Mouse (Mus musculus) limb, embryonic 13.5 days (tissue): ENCODE measurements around the gene Bud31. TPM values are rescaled to one million over a fixed set of nuclear protein-coding genes. Genes with fewer than 3 reads are reported as not detected.

Experiments used
- ATAC-seq: fragments of 200-750 bp; cut with Nextera tagmentation; 2 replicates; pipeline ENCODE4 v1.8.0; 2017; ENCODE audit warnings: low read depth, moderate number of reproducible peaks, moderate TSS enrichment; ENCODE audit not compliant: low FRiP score
- H3K27ac ChIP-seq: fragments of 300-500 bp; sonication (generic); 2 replicates; pipeline ENCODE4 v1.5.1; 2015; ENCODE audit warnings: inconsistent platforms, mild to moderate bottlenecking, moderate library complexity
- H3K27me3 ChIP-seq: fragments of 300-500 bp; sonication (generic); 2 replicates; pipeline ENCODE4 v1.6.1; 2015; ENCODE audit warnings: mild to moderate bottlenecking, inconsistent platforms
- H3K36me3 ChIP-seq: fragments of 300-500 bp; sonication (generic); 2 replicates; pipeline ENCODE4 v1.6.1; 2015; ENCODE audit warnings: inconsistent platforms, mild to moderate bottlenecking, moderate library complexity
- H3K4me1 ChIP-seq: fragments of 300-500 bp; sonication (generic); 2 replicates; pipeline ENCODE4 v1.6.1; 2015; ENCODE audit warnings: inconsistent platforms
- H3K4me2 ChIP-seq: fragments of 300-500 bp; sonication (generic); replicated peaks from 2 replicates; pipeline ENCODE4 v1.6.1; 2015; ENCODE audit warnings: inconsistent platforms, mild to moderate bottlenecking, moderate library complexity
- H3K4me3 ChIP-seq: fragments of 300-500 bp; sonication (generic); 2 replicates; pipeline ENCODE4 v1.5.1; 2015; ENCODE audit warnings: moderate library complexity, mild to moderate bottlenecking, inconsistent platforms
- H3K9ac ChIP-seq: fragments of 300-500 bp; sonication (generic); 2 replicates; pipeline ENCODE4 v1.6.1; 2015; ENCODE audit warnings: mild to moderate bottlenecking, inconsistent platforms
- H3K9me3 ChIP-seq: fragments of 300-500 bp; sonication (generic); 2 replicates; pipeline ENCODE4 v1.6.1; 2016; ENCODE audit warnings: inconsistent platforms
- WGBS: fragments of 180-500 bp; shearing (Covaris S2); methylation state at CpG from one replicate; pipeline ENCODE4 v1.1.7; 2015; 5-methylcytosine and 5-hydroxymethylcytosine counted together
- polyA plus RNA-seq: library from polyadenylated mRNA; unstranded; fragments of >200 nt; fragmentation: Nextera tagmentation; extraction: Ambion mirVana; gene quantifications from 2 replicates; pipeline ENCODE4 v1.2.1, GENCODE M21; 2015

Gene Bud31
- polyA plus RNA-seq, 1 experiment from 2014 or later: 225 TPM

- peak; percentile 61 for ATAC-seq
- Histone ChIP-seq H3K9ac (peak overlapping the region; percentile 95), H3K4me3 (peak overlapping the region; percentile 92), H3K4me1 (peaks cover 22% of the 10 kb centered on the region), H3K4me2 (peak overlapping the region; percentile 94), H3K9me3 (no peaks in the 10 kb centered on the region), H3K27ac (peak overlapping the region; percentile 49; the same call in 1 of the 2 replicates), H3K27me3 (no peaks in the 10 kb centered on the region), H3K36me3 (peaks cover 56% of the 10 kb centered on the region)
- WGBS: under 1% methylated on average over 25 of the region's 28 CpGs
Measured at GRCm38 (mm10) chr5:145167306-145167661, 27.1 kb downstream of the Bud31 start.

DNA sequence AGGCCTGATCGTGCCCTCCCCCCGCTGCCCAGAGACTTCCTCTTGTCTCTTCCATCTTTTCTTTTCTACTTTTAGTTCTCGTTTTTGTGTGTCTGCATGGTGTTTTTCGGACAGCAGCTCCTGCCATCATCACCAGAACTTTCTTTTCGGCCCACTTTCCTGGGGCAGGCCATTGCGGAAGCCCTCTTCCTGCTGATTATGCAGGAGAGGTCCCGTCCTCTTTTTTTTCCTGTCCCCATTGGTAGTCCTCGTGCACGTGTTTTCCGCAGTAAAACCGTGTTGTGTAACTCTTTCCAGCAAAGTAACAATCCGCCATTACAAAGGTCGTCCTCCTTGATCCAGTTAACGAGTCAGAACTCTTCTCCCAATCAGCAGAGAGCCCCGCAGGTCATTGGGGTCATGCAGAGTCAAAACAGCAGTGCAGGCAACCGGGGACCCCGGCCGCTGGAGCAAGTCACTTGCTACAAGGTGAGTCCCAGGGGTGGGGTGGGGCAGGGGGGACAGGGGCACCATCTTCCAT lies 38.4 kb downstream of the Bud31 start:
- no peak overlapping the region for H3K9ac ChIP-seq
- H3K36me3 ChIP-seq: peaks cover 100% of the 10 kb centered on the region
- 80% methylated on average over 18 of the region's 18 CpGs for WGBS
- H3K4me1 ChIP-seq: no peaks in the 10 kb centered on the region
- H3K9me3 ChIP-seq: no peaks in the 10 kb centered on the region
- no peaks in the 10 kb centered on the region for H3K27me3 ChIP-seq
- no peak overlapping the region for H3K4me3 ChIP-seq
- no peak overlapping the region for H3K27ac ChIP-seq
- H3K4me2 ChIP-seq: no peak overlapping the region
- no peak for ATAC-seq

GRCm38 (mm10) chr5:145185244-145185643 lies 45.1 kb downstream of the Bud31 start:
- Histone ChIP-seq H3K27ac (no peak overlapping the region), H3K9me3 (no peaks in the 10 kb centered on the region), H3K27me3 (no peaks in the 10 kb centered on the region), H3K4me3 (no peak overlapping the region), H3K4me1 (peaks cover 10% of the 10 kb centered on the region), H3K4me2 (no peak overlapping the region), H3K36me3 (peaks cover 89% of the 10 kb centered on the region), H3K9ac (no peak overlapping the region)
- 88% methylated on average over 2 of the region's 2 CpGs for WGBS
- no peak for ATAC-seq

DNA sequence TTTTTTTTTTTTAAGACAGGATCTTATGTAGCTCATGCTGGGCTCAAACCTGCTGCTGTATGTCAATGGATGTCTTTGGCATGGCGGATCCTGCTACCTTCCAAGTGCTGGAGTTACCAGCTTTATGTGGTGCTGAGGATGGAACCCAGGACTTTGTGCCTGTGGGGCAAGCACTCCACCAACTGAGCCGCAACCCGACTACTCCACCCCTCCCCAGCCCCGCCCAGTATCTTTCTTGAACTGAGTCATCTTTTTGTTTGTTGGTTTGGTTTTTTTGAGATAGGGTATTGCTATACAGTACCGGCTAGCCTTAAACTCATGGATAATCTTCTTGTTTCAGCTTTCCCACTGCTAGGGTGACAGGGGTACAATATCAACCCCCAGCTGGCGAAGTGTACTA lies 49.3 kb downstream of the Bud31 start:
- H3K27ac ChIP-seq: no peak overlapping the region
- peaks cover 50% of the 10 kb centered on the region for H3K36me3 ChIP-seq
- ATAC-seq: no peak
- WGBS: 94% methylated on average over 6 of the region's 6 CpGs
- no peaks in the 10 kb centered on the region for H3K9me3 ChIP-seq
- H3K4me3 ChIP-seq: no peak overlapping the region; the same call in 1 of the 2 replicates
- peaks cover 19% of the 10 kb centered on the region for H3K4me1 ChIP-seq
- H3K4me2 ChIP-seq: peak overlapping the region; percentile 83; the same call in 1 of the 2 replicates
- no peaks in the 10 kb centered on the region for H3K27me3 ChIP-seq
- no peak overlapping the region for H3K9ac ChIP-seq

DNA sequence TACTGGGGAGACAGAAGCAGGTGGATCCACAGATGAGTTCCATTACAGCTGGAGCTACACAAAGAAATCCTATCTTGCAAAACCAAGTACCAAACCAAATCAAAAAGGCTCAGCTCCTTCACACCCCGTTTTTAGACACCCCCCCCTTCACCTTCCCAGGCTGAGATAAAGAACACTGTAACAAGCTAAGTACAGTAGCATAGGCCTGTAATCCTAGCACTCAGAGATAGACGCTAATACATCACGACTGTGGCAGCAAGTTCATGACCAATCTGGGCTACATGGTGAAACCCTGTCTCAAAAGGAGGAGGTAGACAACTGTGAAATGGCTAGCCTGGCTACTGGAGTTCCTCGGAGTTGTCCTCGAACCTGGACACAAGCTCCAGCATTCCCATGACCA lies 50.2 kb downstream of the Bud31 start:
- Histone ChIP-seq H3K9me3 (no peaks in the 10 kb centered on the region), H3K36me3 (peaks cover 52% of the 10 kb centered on the region), H3K9ac (peak overlapping the region; percentile 98), H3K4me3 (peak overlapping the region; percentile 93), H3K4me2 (peak overlapping the region; percentile 83), H3K27ac (no peak overlapping the region), H3K27me3 (no peaks in the 10 kb centered on the region), H3K4me1 (peaks cover 19% of the 10 kb centered on the region)
- no peak for ATAC-seq
- 54% methylated on average over 5 of the region's 5 CpGs for WGBS

DNA sequence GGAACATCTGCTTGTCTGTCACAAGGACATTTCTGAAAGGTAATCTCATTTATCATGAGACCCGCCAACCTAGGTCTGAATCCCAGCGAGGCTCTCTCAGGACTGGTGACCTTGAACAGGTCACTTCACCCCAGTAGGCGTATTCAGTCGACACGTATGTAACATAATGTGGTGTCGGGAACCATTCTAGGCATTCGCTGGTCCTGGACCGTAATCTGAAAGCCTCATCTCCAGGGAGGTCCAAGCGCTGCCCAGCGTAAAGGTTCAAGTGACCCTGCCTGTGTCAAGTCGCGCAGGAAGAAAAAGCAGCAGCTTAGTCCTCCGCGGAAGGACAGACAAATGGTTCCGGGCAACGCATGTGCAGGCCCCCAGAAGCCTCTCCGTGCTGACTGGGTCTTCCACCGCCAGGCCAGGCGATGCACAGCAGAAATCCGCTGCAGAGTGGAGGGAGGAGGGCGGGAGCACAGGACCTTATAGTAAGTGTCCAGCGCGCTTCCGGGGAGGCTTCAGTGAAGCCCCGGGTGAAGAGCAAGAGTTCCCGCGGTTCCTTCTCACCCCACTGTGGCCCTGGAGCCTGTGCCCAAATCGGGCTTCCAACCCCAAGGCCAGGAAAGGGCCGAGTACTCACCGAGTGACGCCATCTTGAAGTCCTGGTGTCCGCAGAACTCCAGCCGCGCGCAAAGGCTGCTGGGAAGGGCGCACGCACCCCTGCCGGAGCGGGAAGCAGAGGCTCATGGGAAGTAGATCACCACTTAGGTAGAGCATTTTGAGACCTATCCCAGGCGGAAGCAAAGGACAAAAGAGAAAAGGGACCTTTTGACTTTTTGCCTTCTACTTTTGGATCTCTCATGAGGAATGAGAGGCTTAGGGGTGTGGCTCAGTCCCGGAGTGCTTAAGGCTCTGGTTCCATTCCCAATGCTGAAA lies 51.0 kb downstream of the Bud31 start:
- Histone ChIP-seq H3K36me3 (peaks cover 52% of the 10 kb centered on the region), H3K27me3 (no peaks in the 10 kb centered on the region), H3K4me1 (peaks cover 19% of the 10 kb centered on the region), H3K4me3 (peak overlapping the region; percentile 93), H3K9ac (peak overlapping the region; percentile 98), H3K9me3 (no peaks in the 10 kb centered on the region), H3K27ac (peak overlapping the region; percentile 74), H3K4me2 (peak overlapping the region; percentile 83)
- peak; percentile 90 for ATAC-seq
- WGBS: under 1% methylated on average over 41 of the region's 41 CpGs

GRCm38 (mm10) chr5:145191962-145192361 lies 51.8 kb downstream of the Bud31 start, which contains the start of gene Atp5j2:
Atp5j2 (minus strand) TSS chr5:145192062.
- Histone ChIP-seq H3K4me1 (peaks cover 19% of the 10 kb centered on the region), H3K27me3 (no peaks in the 10 kb centered on the region), H3K9me3 (no peaks in the 10 kb centered on the region), H3K4me3 (peak within 1 kb of the TSS; percentile 93), H3K9ac (peak within 1 kb of the TSS; percentile 98), H3K36me3 (peaks cover 47% of the 10 kb centered on the region), H3K4me2 (peak within 1 kb of the TSS; percentile 83), H3K27ac (peak within 1 kb of the TSS; percentile 74)
- 90% methylated on average over 2 of the region's 2 CpGs for WGBS
- ATAC-seq: no peak

Other genes with a start within 250 kb of the Bud31 start
- gene Smurf1, start 174.5 kb upstream of the Bud31 start, polyA plus RNA-seq: 19.5 and 19.9 TPM in 2 replicates
- not detected in 2 replicates for gene Gm4871, start 107.6 kb upstream of the Bud31 start, polyA plus RNA-seq
- gene 1700018F24Rik, start 97.4 kb upstream of the Bud31 start, polyA plus RNA-seq: not detected in 2 replicates
- 139 and 141 TPM in 2 replicates for gene Arpc1a, start 56.5 kb upstream of the Bud31 start, polyA plus RNA-seq
- 0.10 TPM in 1 of 2 replicates, not detected in the other for gene Kpna7, start 56.3 kb upstream of the Bud31 start, polyA plus RNA-seq
- 250 and 255 TPM in 2 replicates for gene Arpc1b, start 26.1 kb upstream of the Bud31 start, polyA plus RNA-seq
- gene Pdap1, start 124 bp upstream of the Bud31 start, polyA plus RNA-seq: 137 and 139 TPM in 2 replicates
- gene Ptcd1, start 26.7 kb downstream of the Bud31 start, polyA plus RNA-seq: 19.2 and 20.2 TPM in 2 replicates
- gene Cpsf4, start 26.9 kb downstream of the Bud31 start, polyA plus RNA-seq: 55.6 and 58.1 TPM in 2 replicates
- gene Atp5j2, start 51.7 kb downstream of the Bud31 start, polyA plus RNA-seq: 649 and 683 TPM in 2 replicates
- 11.0 and 11.3 TPM in 2 replicates for gene Zkscan14, start 61.5 kb downstream of the Bud31 start, polyA plus RNA-seq
- 16.3 and 17.1 TPM in 2 replicates for gene Zkscan5, start 64.2 kb downstream of the Bud31 start, polyA plus RNA-seq
- 33.8 and 34.1 TPM in 2 replicates for gene Zfp655, start 91.4 kb downstream of the Bud31 start, polyA plus RNA-seq
- 0.59 and 0.79 TPM in 2 replicates for gene Zscan25, start 140.1 kb downstream of the Bud31 start, polyA plus RNA-seq
- not detected in 2 replicates for gene Cyp3a57, start 204.9 kb downstream of the Bud31 start, polyA plus RNA-seq